Mouse (Mus musculus): ENCODE measurements at regions not wholly inside any gene's neighbourhood (a gene's known extent, or its start where the extent isn't known, plus 50 kb on each side); places are given as distances from the start of the nearest gene placed in this dataset.

DNA sequence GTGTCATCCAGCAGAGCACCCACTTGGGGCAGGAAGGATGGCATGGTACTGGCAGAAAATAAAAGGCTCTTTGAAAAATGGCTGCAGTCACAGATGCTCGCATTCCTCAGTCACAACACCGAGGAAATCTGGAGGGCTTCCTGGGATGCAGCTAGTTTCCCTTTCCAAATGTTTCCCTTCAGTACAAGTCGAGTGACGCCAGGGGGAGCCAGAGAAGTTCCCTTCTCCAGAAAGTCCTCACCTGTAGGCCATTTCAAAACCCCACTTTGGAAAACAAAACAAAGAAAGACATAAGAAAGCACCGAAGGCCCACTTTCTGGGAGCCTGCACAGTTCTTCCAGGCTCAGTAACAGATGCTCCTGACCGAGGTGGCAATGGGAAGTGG, 199.4 kb upstream of the Apob start:
- DNase-seq: no peak

GRCm38 (mm10) chr12:7816616-7817015, 160.8 kb upstream of the Apob start:
- DNase-seq: peak; percentile 14

DNA sequence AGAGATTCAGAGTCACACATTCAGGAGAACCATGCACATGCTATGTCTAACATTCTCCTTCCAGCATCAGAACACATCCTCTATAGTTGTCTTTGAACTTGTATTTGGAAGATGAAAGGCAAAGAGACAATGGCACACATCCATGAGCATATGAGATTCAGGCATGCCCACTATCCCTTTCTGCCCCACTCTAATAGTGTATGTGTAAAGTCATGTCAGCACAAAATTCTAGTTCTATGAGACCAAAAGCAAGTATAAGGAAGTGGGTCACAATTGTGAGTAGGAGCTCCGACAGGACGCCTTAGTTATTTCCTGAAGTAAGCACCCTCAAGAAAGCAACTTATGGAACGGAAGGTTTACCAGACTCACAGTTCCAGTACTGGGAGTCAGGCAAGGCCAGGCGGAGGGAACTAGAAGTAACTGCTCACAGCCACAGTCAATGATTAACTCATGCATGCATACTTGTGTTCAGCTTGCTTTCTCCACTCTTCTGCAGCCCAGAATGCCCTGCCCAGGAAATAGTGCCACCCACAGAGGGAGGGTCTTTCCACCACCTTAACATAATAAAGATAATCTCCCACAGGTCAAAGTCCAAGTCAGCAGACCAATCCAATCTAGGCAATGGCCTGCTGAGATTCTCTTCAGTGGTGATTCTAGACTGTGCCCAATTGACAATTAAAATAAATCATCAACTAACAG, 157.3 kb upstream of the Apob start:
- no peak for DNase-seq

DNA sequence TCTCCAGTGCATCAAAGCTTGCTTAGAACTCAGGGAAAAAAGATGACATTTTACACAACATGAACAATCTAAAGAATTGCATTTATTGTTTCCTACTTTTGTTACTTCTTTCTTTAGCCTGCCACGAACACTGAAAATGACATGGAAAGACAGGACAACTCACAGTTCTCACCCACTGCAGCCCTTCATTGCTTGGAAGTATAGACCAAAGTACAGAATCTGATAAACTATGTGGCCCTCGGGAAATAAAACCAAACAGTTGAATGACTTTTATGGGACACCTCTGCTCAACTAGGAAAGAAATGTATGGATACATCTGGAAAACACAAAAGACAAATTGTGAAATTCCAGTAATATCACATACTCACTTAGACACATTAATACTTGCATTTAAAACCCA, 156.7 kb upstream of the Apob start:
- no peak for DNase-seq

DNA sequence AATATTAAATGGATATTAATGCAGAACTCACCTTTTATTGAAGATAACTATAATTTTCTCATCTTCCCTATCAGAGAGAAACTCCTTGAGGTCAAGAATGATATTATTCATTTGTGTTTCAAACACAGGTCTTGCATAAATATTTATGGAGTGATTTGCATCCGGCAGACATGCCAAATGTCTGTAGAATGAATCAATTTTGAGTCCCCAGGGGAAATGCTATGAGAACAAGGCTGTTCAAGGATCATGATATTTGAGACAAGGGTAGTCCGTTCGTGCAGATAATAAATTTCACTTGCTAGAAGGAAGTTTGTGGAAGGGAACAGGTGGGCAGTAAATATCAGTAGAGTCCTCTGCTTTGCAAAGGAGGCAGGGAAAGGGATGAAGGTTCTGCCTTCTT, 141.7 kb upstream of the Apob start:
- no peak for DNase-seq

DNA sequence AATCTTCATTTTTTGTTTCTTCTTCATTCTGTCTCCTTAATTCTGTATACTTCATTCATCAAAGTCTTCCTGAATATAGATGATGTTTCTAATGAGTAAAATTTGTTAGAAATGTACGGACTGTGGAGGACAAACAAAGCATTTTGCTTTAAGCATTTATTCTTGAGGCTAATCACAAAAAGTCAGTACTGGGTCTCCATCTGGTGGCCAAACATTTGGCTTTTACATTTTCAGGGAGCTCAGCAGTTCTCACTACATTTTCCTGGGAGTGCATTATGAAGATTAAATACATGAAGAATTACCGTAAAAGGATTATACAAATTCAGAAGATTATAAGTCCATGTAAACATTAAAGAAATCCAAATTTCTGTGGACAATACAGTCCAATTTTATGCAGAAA, 123.6 kb upstream of the Apob start:
- no peak for DNase-seq

- DNase-seq: no peak
Measured at GRCm38 (mm10) chr12:7855683-7856082, 121.8 kb upstream of the Apob start.

DNA sequence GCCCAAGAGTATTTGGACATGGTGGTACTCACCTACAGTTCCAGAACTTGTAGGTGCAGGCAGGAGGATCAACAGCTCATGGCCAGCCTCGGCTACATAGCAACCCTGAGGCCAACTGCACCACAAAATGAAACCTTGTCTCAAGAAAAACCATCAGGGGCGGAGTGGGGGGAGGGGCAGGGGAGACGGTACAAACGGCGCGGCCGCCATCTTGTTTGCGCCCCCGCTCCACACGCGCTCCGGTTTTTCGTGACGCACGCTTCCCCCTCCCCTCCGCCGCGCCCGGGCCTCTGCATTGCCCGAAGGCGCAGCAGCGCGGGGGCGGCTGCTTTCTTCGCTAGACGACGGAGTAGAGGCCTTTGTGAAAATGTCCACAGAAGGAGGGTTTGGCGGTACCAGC, 117.9 kb upstream of the Apob start:
- no peak for DNase-seq

DNA sequence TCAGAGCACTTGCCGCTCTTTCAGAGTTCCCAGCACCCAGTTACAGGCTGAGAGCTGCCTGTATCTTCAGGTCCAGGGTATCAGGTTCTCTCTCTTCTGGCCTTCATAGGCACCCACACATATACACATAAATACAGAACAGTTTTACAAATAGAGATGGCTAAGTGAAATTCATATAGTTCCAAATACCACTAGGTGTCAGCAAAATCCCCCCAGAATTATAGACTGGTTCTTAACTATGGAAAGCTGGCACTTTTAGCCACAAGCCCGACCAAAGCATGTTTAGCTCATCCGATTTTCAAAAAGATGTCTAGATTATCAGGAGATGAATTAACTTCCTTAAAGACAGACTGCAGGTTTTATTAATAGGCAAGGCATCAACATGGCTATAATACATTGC, 107.4 kb upstream of the Apob start:
- no peak for DNase-seq

GRCm38 (mm10) chr12:7870473-7870872, 107.0 kb upstream of the Apob start:
- DNase-seq: no peak

GRCm38 (mm10) chr12:7875454-7875853, 102.0 kb upstream of the Apob start:
- no peak for DNase-seq

GRCm38 (mm10) chr12:7876302-7877063, 101.0 kb upstream of the Apob start:
- no peak for DNase-seq

DNA sequence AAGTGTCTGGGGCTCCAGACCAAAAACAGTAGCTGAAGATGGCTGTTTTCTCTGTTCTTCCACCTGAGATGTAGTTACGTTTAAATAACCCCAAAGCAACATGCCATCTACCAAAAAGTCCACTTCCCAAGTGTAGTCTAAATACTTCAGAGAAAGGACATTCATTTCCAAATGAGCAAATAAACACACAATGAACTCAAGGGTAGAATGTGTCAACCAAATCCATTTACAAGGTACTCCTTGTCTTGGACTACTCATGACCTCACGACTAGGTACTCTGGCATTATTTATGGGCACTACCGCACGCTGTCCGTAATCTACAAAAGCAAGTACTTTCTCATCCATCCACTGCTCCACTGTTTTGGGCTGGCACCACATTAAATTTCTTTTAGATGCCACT, 98.7 kb upstream of the Apob start:
- DNase-seq: no peak

GRCm38 (mm10) chr12:7896156-7896555, 81.3 kb upstream of the Apob start:
- no peak for DNase-seq

GRCm38 (mm10) chr12:7905329-7905728, 72.1 kb upstream of the Apob start:
- DNase-seq: no peak

GRCm38 (mm10) chr12:7906831-7907230, 70.6 kb upstream of the Apob start:
- DNase-seq: no peak

DNA sequence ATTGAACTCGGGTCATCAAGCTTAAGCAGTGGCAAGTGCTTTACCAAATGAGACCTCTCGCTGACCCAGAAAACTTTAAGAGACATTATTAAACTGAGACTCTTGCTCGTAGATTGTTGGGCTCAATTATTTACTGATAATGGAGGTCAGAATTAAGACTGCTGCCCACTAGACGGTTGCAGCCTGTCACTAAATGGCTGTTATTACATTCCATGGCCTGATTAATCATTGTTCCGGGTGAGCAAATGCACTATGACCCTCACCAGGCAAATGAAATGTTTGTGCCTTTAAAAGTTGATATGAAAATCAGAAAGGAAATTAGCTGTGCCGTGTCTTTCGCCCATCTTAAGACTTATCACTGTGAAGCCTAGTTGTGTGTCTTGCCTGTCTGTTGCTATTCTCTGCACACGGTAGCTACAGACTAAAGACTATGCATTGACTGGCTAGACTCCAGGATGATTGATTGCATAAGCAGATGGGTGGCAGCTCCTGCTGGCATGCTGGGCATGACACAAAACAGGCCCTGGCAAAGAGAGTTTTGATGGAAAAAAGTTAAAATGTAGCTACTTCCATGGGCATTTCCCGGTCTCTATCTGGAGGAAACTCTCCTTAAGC, 67.6 kb upstream of the Apob start:
- no peak for DNase-seq

GRCm38 (mm10) chr12:7910509-7910908, 66.9 kb upstream of the Apob start:
- no peak for DNase-seq

DNA sequence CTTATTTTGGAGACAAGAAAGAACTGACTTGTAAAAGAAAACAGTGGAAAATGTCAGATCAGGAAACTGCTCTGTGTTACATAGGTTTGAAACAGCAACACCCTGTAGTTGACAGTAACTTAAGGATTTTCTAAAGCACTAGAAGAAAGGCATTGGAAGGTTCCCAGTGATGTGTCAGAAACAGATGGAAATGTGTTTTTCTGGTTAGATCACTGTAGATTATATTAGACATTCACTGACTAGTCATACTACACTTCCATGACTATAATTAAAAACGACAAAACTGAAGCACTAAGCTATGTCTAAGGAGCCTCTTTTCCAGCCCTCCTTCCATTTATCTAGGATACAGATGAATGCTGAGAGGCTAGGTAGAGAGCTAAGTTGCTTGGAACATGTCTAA, 59.1 kb upstream of the Apob start:
- no peak for DNase-seq

- no peak for DNase-seq
Measured at GRCm38 (mm10) chr12:7918967-7919708, 58.3 kb upstream of the Apob start.

DNA sequence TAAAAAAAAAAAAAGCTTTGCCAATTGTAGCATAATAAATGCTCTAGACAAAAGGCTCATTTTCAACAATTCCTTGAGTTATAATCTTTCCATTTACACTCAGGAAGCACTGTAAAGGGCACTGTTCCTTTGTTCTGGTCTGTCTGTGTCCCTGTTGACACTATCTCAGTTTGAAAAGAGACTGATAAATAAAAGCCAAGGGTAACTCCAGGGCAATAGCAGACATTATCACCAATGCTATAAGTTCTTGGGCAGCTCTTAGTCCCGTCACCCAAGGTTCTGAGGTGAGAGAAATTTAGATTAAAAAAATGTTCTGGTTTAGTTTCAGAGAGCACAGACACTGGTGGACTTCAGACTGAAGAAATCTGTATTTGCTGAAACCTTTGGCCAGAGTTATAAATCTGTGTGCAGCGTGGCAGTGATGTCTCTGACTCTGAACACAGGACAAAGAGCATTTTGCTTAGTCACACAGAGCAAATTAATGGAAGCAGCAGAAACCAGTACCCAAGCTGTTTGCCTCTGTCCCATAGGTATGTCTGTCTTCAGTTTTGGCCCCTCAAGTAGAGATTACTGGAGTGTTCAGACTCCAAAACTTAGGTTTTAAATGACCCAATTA, 57.6 kb upstream of the Apob start:
- DNase-seq: no peak

DNA sequence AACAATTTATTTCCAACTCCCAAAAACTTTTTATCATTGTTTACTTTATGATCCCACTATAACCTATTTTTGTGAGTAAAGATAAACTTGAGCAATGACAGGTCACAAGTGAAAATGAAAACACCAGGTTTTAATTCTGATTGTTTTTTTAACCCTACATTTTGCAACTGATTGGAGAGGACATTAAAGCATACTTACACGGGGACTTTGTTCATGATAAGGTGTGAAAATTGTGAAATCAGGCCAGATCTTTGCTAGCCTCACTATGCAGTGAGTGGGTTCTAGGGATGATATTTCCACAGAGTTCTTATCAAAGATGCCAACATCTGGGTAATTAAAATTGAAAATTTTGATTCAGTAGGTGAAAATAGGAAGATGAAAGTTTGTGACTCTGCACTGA, 56.6 kb upstream of the Apob start:
- DNase-seq: no peak

All from gastrocnemius, postnatal 10 days (tissue).